Mouse (Mus musculus) cortical plate, adult 2 months (tissue): ENCODE measurements at regions not wholly inside any gene's neighbourhood (a gene's known extent, or its start where the extent isn't known, plus 50 kb on each side); places are given as distances from the start of the nearest gene placed in this dataset.

ENCODE experiments used
- H3K27ac ChIP-seq: fragments of 200-500 bp; 2 replicates; pipeline ENCODE4 v1.5.1; 2012; ENCODE audit warnings: low read length, control low read depth, inconsistent platforms; ENCODE audit not compliant: insufficient read depth
- H3K4me1 ChIP-seq: fragments of 200-500 bp; 2 replicates; pipeline ENCODE4 v1.6.1; 2011; ENCODE audit warnings: low read length; ENCODE audit not compliant: control insufficient read depth, insufficient read depth
- H3K4me3 ChIP-seq: fragments of 200-500 bp; 2 replicates; pipeline ENCODE4 v1.5.1; 2011; ENCODE audit warnings: mild to moderate bottlenecking, low read length, control low read depth; ENCODE audit not compliant: insufficient read depth
- CTCF ChIP-seq: fragments of 200-500 bp; IDR thresholded peaks from 2 replicates; pipeline ENCODE4 v1.5.1; 2011; ENCODE audit warnings: mild to moderate bottlenecking, control low read depth, low read length; ENCODE audit not compliant: insufficient read depth; ENCODE audit errors: extremely low read depth
- POLR2A ChIP-seq: fragments of 200-500 bp; IDR thresholded peaks from 2 replicates; pipeline ENCODE4 v1.6.1; 2011; ENCODE audit warnings: mild to moderate bottlenecking, low read length, control low read depth; ENCODE audit not compliant: insufficient read depth; ENCODE audit errors: extremely low read depth

DNA sequence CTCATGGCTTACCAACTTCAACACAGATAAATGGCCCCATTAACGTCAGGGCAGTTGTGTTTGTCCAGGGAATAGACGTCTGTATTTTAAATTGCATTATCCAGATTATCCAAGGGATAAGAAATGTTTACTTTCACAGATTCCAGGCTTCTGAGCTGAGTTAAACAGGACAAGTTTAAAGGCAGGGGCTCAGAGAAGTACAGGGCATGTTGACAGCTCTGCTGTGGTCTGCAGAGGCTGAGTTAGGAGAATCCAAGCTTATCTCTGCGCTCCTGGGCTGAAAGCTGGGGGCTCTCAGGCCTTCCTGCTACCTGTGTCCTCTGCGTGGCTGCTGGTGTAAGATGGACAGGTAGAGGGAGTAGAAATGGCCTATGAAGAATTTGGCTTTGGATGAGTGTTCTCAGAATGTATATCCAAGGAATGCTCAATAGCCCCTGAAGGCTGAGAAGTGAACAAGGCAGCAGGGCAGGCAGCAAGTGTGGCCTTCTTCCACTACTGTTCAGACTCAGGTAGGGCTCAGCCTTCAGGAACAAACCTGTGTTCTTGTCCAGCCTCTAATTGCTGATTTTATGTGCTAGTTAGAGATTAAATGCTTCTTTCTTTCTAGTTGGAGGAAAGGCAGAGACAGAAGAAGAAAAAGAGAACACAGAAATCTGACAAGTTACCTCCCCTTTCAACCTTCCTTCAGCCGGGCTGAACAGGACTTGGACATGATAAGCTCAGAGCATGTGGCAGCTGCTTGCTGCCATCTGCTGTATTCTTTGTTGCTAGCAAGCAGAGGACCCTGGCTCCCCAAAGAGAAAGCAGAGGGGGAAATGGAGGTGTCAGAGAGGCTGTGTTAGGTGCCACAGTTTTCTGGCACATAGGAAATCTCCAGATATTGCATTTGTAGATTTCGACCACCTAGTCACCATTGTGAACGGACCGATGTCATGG lies 77.9 kb upstream of the Grem2 start:
- no peak overlapping the region for H3K27ac ChIP-seq
- no peaks in the 10 kb centered on the region for H3K4me1 ChIP-seq
- H3K4me3 ChIP-seq: no peak overlapping the region
- TF ChIP-seq POLR2A (no peak), CTCF (peak; percentile 81)

DNA sequence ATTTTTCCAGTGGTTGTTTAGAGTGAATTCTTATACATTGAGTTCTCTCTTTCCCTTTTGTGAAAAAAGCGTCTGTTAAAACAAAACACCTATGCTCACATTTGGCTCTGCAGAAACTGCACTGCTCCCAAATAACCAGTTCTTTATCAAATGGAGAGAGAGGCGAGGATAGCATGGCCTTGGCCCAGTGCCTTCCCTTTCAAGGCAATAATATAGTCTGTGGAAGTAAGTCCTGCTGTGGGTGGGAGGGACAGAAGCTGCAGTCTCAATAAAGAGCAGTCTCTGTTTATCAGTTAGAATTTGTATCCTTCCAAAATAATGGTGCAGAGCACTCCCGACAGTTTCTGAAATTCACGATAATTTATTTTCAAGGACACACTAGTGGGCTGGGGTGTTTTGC lies 70.9 kb upstream of the Grem2 start:
- Histone ChIP-seq H3K4me1 (no peaks in the 10 kb centered on the region), H3K27ac (no peak overlapping the region), H3K4me3 (no peak overlapping the region)
- TF ChIP-seq POLR2A (no peak), CTCF (no peak)

DNA sequence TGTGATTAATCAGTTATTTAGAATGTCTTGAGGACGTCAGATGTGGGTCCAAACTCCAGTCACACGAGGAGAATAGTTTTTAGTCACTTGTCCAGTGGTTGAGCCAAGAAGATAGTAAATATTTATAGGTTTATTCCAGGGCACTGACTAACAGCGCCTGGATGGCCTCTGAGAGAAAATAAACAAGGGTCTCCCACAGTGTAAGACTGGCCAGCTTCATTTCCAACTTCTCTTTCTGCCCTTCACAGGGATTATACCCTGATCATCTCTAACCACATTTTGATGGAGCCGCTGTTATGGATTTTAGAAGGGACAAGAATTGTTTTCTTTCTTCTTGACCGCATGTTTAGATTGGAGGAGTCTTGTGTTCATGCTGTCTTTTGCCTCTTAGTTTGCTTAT lies 67.0 kb upstream of the Grem2 start:
- Histone ChIP-seq H3K4me1 (no peaks in the 10 kb centered on the region), H3K27ac (no peak overlapping the region), H3K4me3 (no peak overlapping the region)
- TF ChIP-seq CTCF: no peak
- TF ChIP-seq POLR2A: no peak

DNA sequence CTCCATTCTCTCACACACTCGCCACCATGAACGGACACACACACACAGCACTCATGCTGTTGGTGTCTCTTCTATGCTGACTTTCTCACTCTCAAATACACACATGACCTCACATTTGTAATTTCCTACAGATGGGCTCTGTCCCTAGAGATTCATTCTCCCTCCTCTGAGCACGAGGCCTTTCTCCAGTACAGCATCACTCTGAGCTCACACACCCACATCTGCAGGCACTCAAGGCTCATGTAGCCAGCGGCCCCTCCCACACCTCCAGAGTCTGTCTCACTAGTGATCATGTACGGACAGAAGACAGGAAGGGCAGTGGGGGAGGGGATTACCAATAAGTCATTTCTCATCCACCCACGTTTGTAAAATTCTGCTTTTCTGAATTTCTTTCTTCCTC lies 50.3 kb upstream of the Grem2 start:
- Histone ChIP-seq H3K4me1 (no peaks in the 10 kb centered on the region), H3K27ac (no peak overlapping the region), H3K4me3 (no peak overlapping the region)
- no peak for TF ChIP-seq CTCF
- TF ChIP-seq POLR2A: no peak
